Mouse (Mus musculus) C2C12 (cell line): ENCODE results near the gene Mepce.

Source experiments
- CEBPB ChIP-seq: IDR thresholded peaks from one replicate; pipeline ENCODE4 v1.6.1; 2011; ENCODE audit warnings: low read depth, mild to moderate bottlenecking, control low read depth, moderate library complexity
- CTCF ChIP-seq: IDR thresholded peaks from one replicate; pipeline ENCODE4 v1.5.1; 2011; ENCODE audit not compliant: control insufficient read depth, insufficient read depth, insufficient read length
- FOSL1 ChIP-seq: IDR thresholded peaks from one replicate; pipeline ENCODE4 v1.8.0; 2011; ENCODE audit warnings: mild to moderate bottlenecking, low read length; ENCODE audit not compliant: poor library complexity, insufficient read depth, severe bottlenecking
- MAX ChIP-seq: IDR thresholded peaks from one replicate; pipeline ENCODE4 v1.6.1; 2011; ENCODE audit warnings: mild to moderate bottlenecking, control low read depth
- MYOD1 ChIP-seq: IDR thresholded peaks from one replicate; pipeline ENCODE4 v1.6.1; 2011; ENCODE audit warnings: low read depth; ENCODE audit not compliant: control insufficient read depth, insufficient read length
- MYOG ChIP-seq: IDR thresholded peaks from one replicate; pipeline ENCODE4 v1.6.1; 2011; ENCODE audit not compliant: control insufficient read depth, insufficient read length; ENCODE audit errors: extremely low read depth
- USF1 ChIP-seq: IDR thresholded peaks from one replicate; pipeline ENCODE4 v1.6.1; 2011; ENCODE audit warnings: low read depth, mild to moderate bottlenecking, control low read depth, moderate library complexity

DNA sequence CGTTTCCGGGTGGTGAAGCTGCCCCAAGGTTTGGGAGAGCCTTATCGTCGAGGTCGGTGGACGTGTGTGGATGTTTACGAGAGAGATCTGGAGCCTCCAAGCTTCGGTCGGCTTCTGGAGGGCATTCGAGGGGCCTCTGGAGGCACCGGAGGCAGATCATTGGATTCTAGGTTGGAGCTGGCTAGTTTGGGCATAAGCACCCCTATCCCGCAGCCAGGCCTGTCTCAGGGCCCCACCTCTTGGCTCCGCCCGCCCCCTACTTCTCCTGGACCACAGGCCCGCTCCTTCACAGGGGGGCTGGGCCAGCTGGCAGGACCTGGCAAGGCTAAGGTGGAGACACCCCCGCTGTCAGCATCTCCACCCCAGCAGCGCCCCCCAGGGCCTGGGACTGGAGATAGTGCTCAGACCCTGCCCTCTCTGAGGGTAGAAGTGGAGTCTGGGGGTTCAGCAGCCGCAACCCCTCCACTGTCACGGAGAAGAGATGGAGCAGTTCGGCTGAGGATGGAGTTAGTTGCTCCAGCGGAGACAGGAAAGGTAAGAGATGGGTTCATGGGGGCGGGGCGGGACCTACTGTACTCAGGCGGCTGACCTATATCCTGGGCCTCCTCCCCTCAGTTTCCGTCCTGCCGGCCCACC is 40.0 kb downstream of the Mepce start:
- TF ChIP-seq CTCF (no peak), MYOG (no peak), CEBPB (no peak), USF1 (no peak), MAX (no peak), FOSL1 (no peak), MYOD1 (no peak)
